Mouse (Mus musculus): ENCODE data around the gene Cd84. TPM values are rescaled to one million over a fixed set of nuclear protein-coding genes. Genes with fewer than 3 reads are reported as not detected.

Cd84 gene
- polyA plus RNA-seq, 1 experiment from 2014 or later = 7.3 TPM

- Histone ChIP-seq H3K27ac (ENCODE audit: low read length) (no peak overlapping the region), H3K4me1 (ENCODE audit: control insufficient read depth, low read depth, low read length) (no peaks in the 10 kb centered on the region), H3K4me3 (ENCODE audit: low read depth, low read length) (no peak overlapping the region), H3K9me3 (replicated peaks; ENCODE audit: control insufficient read depth, low read length) (no peaks in the 10 kb centered on the region), H3K27me3 (ENCODE audit: control insufficient read depth, insufficient read depth, low read depth, low read length) (no peaks in the 10 kb centered on the region), H3K9ac (ENCODE audit: low read depth, low read length) (no peak overlapping the region), H3K36me3 (ENCODE audit: control insufficient read depth, insufficient read depth) (no peaks in the 10 kb centered on the region), H3K4me2 (ENCODE audit: low read depth, low read length) (no peak overlapping the region)
- no peak for ATAC-seq (ENCODE audit: low read depth)
- 16% methylated on average over 9 of the region's 9 CpGs for WGBS (ENCODE audit: insufficient replicate concordance)
Measured at GRCm38 (mm10) chr1:171920989-171921621, 81.6 kb downstream of the Cd84 start.

- Histone ChIP-seq H3K27me3 (ENCODE audit: control insufficient read depth, insufficient read depth, low read depth, low read length) (no peaks in the 10 kb centered on the region), H3K4me2 (ENCODE audit: low read depth, low read length) (no peak overlapping the region), H3K9ac (ENCODE audit: low read depth, low read length) (no peak overlapping the region), H3K27ac (ENCODE audit: low read length) (no peak overlapping the region), H3K4me3 (ENCODE audit: low read depth, low read length) (no peak overlapping the region), H3K9me3 (replicated peaks; ENCODE audit: control insufficient read depth, low read length) (no peaks in the 10 kb centered on the region), H3K36me3 (ENCODE audit: control insufficient read depth, insufficient read depth) (no peaks in the 10 kb centered on the region), H3K4me1 (ENCODE audit: control insufficient read depth, low read depth, low read length) (no peaks in the 10 kb centered on the region)
- 40% methylated on average over 2 of the region's 2 CpGs for WGBS (ENCODE audit: insufficient replicate concordance)
- no peak for ATAC-seq (ENCODE audit: low read depth)
Measured at GRCm38 (mm10) chr1:171921641-171922040, 82.1 kb downstream of the Cd84 start.

- no peak overlapping the region for H3K27ac ChIP-seq (ENCODE audit: low read length)
- no peaks in the 10 kb centered on the region for H3K27me3 ChIP-seq (ENCODE audit: control insufficient read depth, insufficient read depth, low read depth, low read length)
- no peaks in the 10 kb centered on the region for H3K4me1 ChIP-seq (ENCODE audit: control insufficient read depth, low read depth, low read length)
- WGBS (ENCODE audit: insufficient replicate concordance) = 63% methylated on average over 5 of the region's 5 CpGs
- H3K36me3 ChIP-seq (ENCODE audit: control insufficient read depth, insufficient read depth) = no peaks in the 10 kb centered on the region
- ATAC-seq (ENCODE audit: low read depth) = no peak
- no peak overlapping the region for H3K9ac ChIP-seq (ENCODE audit: low read depth, low read length)
- H3K4me3 ChIP-seq (ENCODE audit: low read depth, low read length) = no peak overlapping the region
- no peaks in the 10 kb centered on the region for H3K9me3 ChIP-seq (replicated peaks; ENCODE audit: control insufficient read depth, low read length)
- H3K4me2 ChIP-seq (ENCODE audit: low read depth, low read length) = no peak overlapping the region
Measured at GRCm38 (mm10) chr1:171922844-171923243, 83.3 kb downstream of the Cd84 start.

GRCm38 (mm10) chr1:171924900-171925299 is 85.4 kb downstream of the Cd84 start:
- no peaks in the 10 kb centered on the region for H3K9me3 ChIP-seq (replicated peaks; ENCODE audit: control insufficient read depth, low read length)
- H3K36me3 ChIP-seq (ENCODE audit: control insufficient read depth, insufficient read depth) = no peaks in the 10 kb centered on the region
- ATAC-seq (ENCODE audit: low read depth) = no peak
- no peak overlapping the region for H3K4me2 ChIP-seq (ENCODE audit: low read depth, low read length)
- no peak overlapping the region for H3K9ac ChIP-seq (ENCODE audit: low read depth, low read length)
- no peak overlapping the region for H3K27ac ChIP-seq (ENCODE audit: low read length)
- no peaks in the 10 kb centered on the region for H3K4me1 ChIP-seq (ENCODE audit: control insufficient read depth, low read depth, low read length)
- no peaks in the 10 kb centered on the region for H3K27me3 ChIP-seq (ENCODE audit: control insufficient read depth, insufficient read depth, low read depth, low read length)
- WGBS (ENCODE audit: insufficient replicate concordance) = 56% methylated on average over 3 of the region's 3 CpGs
- H3K4me3 ChIP-seq (ENCODE audit: low read depth, low read length) = no peak overlapping the region

- H3K4me3 ChIP-seq (ENCODE audit: low read depth, low read length) = no peak overlapping the region
- ATAC-seq (ENCODE audit: low read depth) = no peak
- H3K36me3 ChIP-seq (ENCODE audit: control insufficient read depth, insufficient read depth) = no peaks in the 10 kb centered on the region
- 45% methylated on average over 3 of the region's 3 CpGs for WGBS (ENCODE audit: insufficient replicate concordance)
- no peak overlapping the region for H3K27ac ChIP-seq (ENCODE audit: low read length)
- H3K27me3 ChIP-seq (ENCODE audit: control insufficient read depth, insufficient read depth, low read depth, low read length) = no peaks in the 10 kb centered on the region
- H3K9ac ChIP-seq (ENCODE audit: low read depth, low read length) = no peak overlapping the region
- no peaks in the 10 kb centered on the region for H3K4me1 ChIP-seq (ENCODE audit: control insufficient read depth, low read depth, low read length)
- no peaks in the 10 kb centered on the region for H3K9me3 ChIP-seq (replicated peaks; ENCODE audit: control insufficient read depth, low read length)
- no peak overlapping the region for H3K4me2 ChIP-seq (ENCODE audit: low read depth, low read length)
Measured at GRCm38 (mm10) chr1:171933851-171934250, 94.4 kb downstream of the Cd84 start.

GRCm38 (mm10) chr1:171938952-171939948 is 99.8 kb downstream of the Cd84 start:
- H3K27ac ChIP-seq (ENCODE audit: low read length) = no peak overlapping the region
- 53% methylated on average over 14 of the region's 14 CpGs for WGBS (ENCODE audit: insufficient replicate concordance)
- H3K4me1 ChIP-seq (ENCODE audit: control insufficient read depth, low read depth, low read length) = no peaks in the 10 kb centered on the region
- H3K4me3 ChIP-seq (ENCODE audit: low read depth, low read length) = no peak overlapping the region
- no peak overlapping the region for H3K9ac ChIP-seq (ENCODE audit: low read depth, low read length)
- H3K36me3 ChIP-seq (ENCODE audit: control insufficient read depth, insufficient read depth) = no peaks in the 10 kb centered on the region
- ATAC-seq (ENCODE audit: low read depth) = no peak
- no peaks in the 10 kb centered on the region for H3K9me3 ChIP-seq (replicated peaks; ENCODE audit: control insufficient read depth, low read length)
- no peaks in the 10 kb centered on the region for H3K27me3 ChIP-seq (ENCODE audit: control insufficient read depth, insufficient read depth, low read depth, low read length)
- no peak overlapping the region for H3K4me2 ChIP-seq (ENCODE audit: low read depth, low read length)

Other genes starting within 250 kb of the Cd84 start
- gene Ly9, start 232.3 kb upstream of the Cd84 start, polyA plus RNA-seq (2015; fragmentation: Nextera tagmentation; extraction: Ambion mirVana) = 1.5 and 1.7 TPM in 2 replicates
- 1.5 and 1.9 TPM in 2 replicates for gene Slamf7, start 186.7 kb upstream of the Cd84 start, polyA plus RNA-seq (2015; fragmentation: Nextera tagmentation; extraction: Ambion mirVana)
- 10.9 and 12.0 TPM in 2 replicates for gene Cd48, start 157.7 kb upstream of the Cd84 start, polyA plus RNA-seq (2015; fragmentation: Nextera tagmentation; extraction: Ambion mirVana)
- gene Slamf1, start 72.6 kb upstream of the Cd84 start, polyA plus RNA-seq (2015; fragmentation: Nextera tagmentation; extraction: Ambion mirVana) = 1.6 and 1.7 TPM in 2 replicates
- gene Gm10521, start 56.0 kb downstream of the Cd84 start, polyA plus RNA-seq (2015; fragmentation: Nextera tagmentation; extraction: Ambion mirVana) = 0.05 TPM in 1 of 2 replicates, not detected in the other
- 4.1 and 5.0 TPM in 2 replicates for gene Slamf6, start 77.8 kb downstream of the Cd84 start, polyA plus RNA-seq (2015; fragmentation: Nextera tagmentation; extraction: Ambion mirVana)
- 0.41 and 0.57 TPM in 2 replicates for gene Vangl2, start 188.7 kb downstream of the Cd84 start, polyA plus RNA-seq (2015; fragmentation: Nextera tagmentation; extraction: Ambion mirVana)
- gene Nhlh1, start 217.9 kb downstream of the Cd84 start, polyA plus RNA-seq (2015; fragmentation: Nextera tagmentation; extraction: Ambion mirVana) = not detected in 2 replicates
- 75.9 and 82.2 TPM in 2 replicates for gene Copa, start 242.8 kb downstream of the Cd84 start, polyA plus RNA-seq (2015; fragmentation: Nextera tagmentation; extraction: Ambion mirVana)
- gene Ncstn, start 243.1 kb downstream of the Cd84 start, polyA plus RNA-seq (2015; fragmentation: Nextera tagmentation; extraction: Ambion mirVana) = 39.5 and 42.9 TPM in 2 replicates

Measured in liver, embryonic 16.5 days (tissue).